Mouse (Mus musculus) erythroblast, embryonic 14.5 days (primary cell): ENCODE data around the gene Mpz. TPM values are rescaled to one million over a fixed set of nuclear protein-coding genes. Genes with fewer than 3 reads are reported as not detected.
A peak's percentile ranks its signal among the peaks of the same experiment; 100 is the strongest.
"Not testable (repeated sequence)": the region's sequence is repeated elsewhere in the genome, so short reads cannot be mapped to it uniquely, and the experiment has no call there.

Experiments
- H3K27me3 ChIP-seq: 2 replicates; pipeline ENCODE4 v1.6.1; 2012; ENCODE audit warnings: inconsistent platforms; ENCODE audit not compliant: control insufficient read depth
- H3K36me3 ChIP-seq: 2 replicates; pipeline ENCODE4 v1.6.1; 2012; ENCODE audit warnings: mild to moderate bottlenecking, inconsistent platforms; ENCODE audit not compliant: control insufficient read depth
- H3K4me1 ChIP-seq: 2 replicates; pipeline ENCODE4 v1.6.1; 2012; ENCODE audit warnings: inconsistent platforms; ENCODE audit not compliant: control insufficient read depth
- H3K4me3 ChIP-seq: replicated peaks from 2 replicates; pipeline ENCODE3; 2012; ENCODE audit warnings: moderate library complexity, mild to moderate bottlenecking, inconsistent platforms
- H3K9me3 ChIP-seq: 2 replicates; pipeline ENCODE4 v1.6.1; 2012; ENCODE audit warnings: low read length, inconsistent platforms, mixed read lengths; ENCODE audit not compliant: control insufficient read depth
- GATA1 ChIP-seq: IDR thresholded peaks from 2 replicates; pipeline ENCODE4 v1.6.1; 2012; ENCODE audit warnings: low read length, inconsistent platforms, mixed read lengths
- TAL1 ChIP-seq: IDR thresholded peaks from 3 replicates; pipeline ENCODE4 v1.6.1; 2012; ENCODE audit warnings: low read length, inconsistent platforms, mixed read lengths
- polyA plus RNA-seq: library from polyadenylated mRNA; stranded (reverse); fragments of >175 nt; gene quantifications from 2 replicates; pipeline ENCODE4 v1.2.3, GENCODE M21; 2012

Gene Mpz
- polyA plus RNA-seq, 1 experiment: not detected

GRCm38 (mm10) chr1:171121839-171122238, 28.7 kb upstream of the Mpz start:
- no peaks in the 10 kb centered on the region for H3K27me3 ChIP-seq
- H3K36me3 ChIP-seq: peaks cover 9% of the 10 kb centered on the region
- TF ChIP-seq TAL1: no peak
- TF ChIP-seq GATA1: no peak
- no peak overlapping the region for H3K4me3 ChIP-seq
- H3K9me3 ChIP-seq: no peaks in the 10 kb centered on the region
- H3K4me1 ChIP-seq: peaks cover 82% of the 10 kb centered on the region

GRCm38 (mm10) chr1:171122932-171123331, 27.6 kb upstream of the Mpz start:
- Histone ChIP-seq H3K4me3 (peak overlapping the region; percentile 14), H3K9me3 (no peaks in the 10 kb centered on the region), H3K4me1 (peaks cover 77% of the 10 kb centered on the region), H3K36me3 (peaks cover 16% of the 10 kb centered on the region), H3K27me3 (no peaks in the 10 kb centered on the region)
- TF ChIP-seq TAL1 (no peak), GATA1 (no peak)

- no peaks in the 10 kb centered on the region for H3K9me3 ChIP-seq
- H3K27me3 ChIP-seq: no peaks in the 10 kb centered on the region
- peaks cover 30% of the 10 kb centered on the region for H3K36me3 ChIP-seq
- H3K4me1 ChIP-seq: peaks cover 69% of the 10 kb centered on the region
- TF ChIP-seq TAL1: peak; percentile 86
- peak; percentile 88 for TF ChIP-seq GATA1
- peak overlapping the region; percentile 41 for H3K4me3 ChIP-seq
These were observed 26.1 kb upstream of the Mpz start for GRCm38 (mm10) chr1:171124398-171124797.

- peaks cover 27% of the 10 kb centered on the region for H3K4me1 ChIP-seq
- H3K36me3 ChIP-seq: peaks cover 67% of the 10 kb centered on the region
- TF ChIP-seq TAL1 (no peak), GATA1 (no peak)
- H3K9me3 ChIP-seq: no peaks in the 10 kb centered on the region
- H3K4me3 ChIP-seq: no peak overlapping the region
- no peaks in the 10 kb centered on the region for H3K27me3 ChIP-seq
These were observed 21.3 kb upstream of the Mpz start for GRCm38 (mm10) chr1:171129251-171129650.

- H3K9me3 ChIP-seq: no peaks in the 10 kb centered on the region
- TF ChIP-seq GATA1: no peak
- TF ChIP-seq TAL1: no peak
- H3K36me3 ChIP-seq: peaks cover 79% of the 10 kb centered on the region
- H3K27me3 ChIP-seq: no peaks in the 10 kb centered on the region
- H3K4me1 ChIP-seq: peaks cover 10% of the 10 kb centered on the region
- H3K4me3 ChIP-seq: no peak overlapping the region
These were observed 19.5 kb upstream of the Mpz start for GRCm38 (mm10) chr1:171130971-171131370.

GRCm38 (mm10) chr1:171135600-171135999, 14.9 kb upstream of the Mpz start:
- no peak overlapping the region for H3K4me3 ChIP-seq
- no peaks in the 10 kb centered on the region for H3K9me3 ChIP-seq
- H3K36me3 ChIP-seq: peaks cover 75% of the 10 kb centered on the region
- TF ChIP-seq GATA1 (no peak), TAL1 (no peak)
- no peaks in the 10 kb centered on the region for H3K27me3 ChIP-seq
- no peaks in the 10 kb centered on the region; the same call in 1 of the 2 replicates for H3K4me1 ChIP-seq

- not testable (repeated sequence) for H3K4me1 ChIP-seq, H3K27me3 ChIP-seq, H3K4me3 ChIP-seq, H3K9me3 ChIP-seq
- H3K36me3 ChIP-seq: peaks cover 81% of the 10 kb centered on the region
These were observed 12.9 kb upstream of the Mpz start for GRCm38 (mm10) chr1:171137486-171138155.

- H3K9me3 ChIP-seq, H3K4me1 ChIP-seq, H3K27me3 ChIP-seq, H3K4me3 ChIP-seq: not testable (repeated sequence)
- peaks cover 69% of the 10 kb centered on the region for H3K36me3 ChIP-seq
These were observed 7.5 kb upstream of the Mpz start for GRCm38 (mm10) chr1:171142981-171143380.

- Histone ChIP-seq H3K36me3 (peaks cover 7% of the 10 kb centered on the region), H3K4me1 (peaks cover 40% of the 10 kb centered on the region), H3K27me3 (peaks cover 12% of the 10 kb centered on the region), H3K9me3 (no peaks in the 10 kb centered on the region), H3K4me3 (peak overlapping the region; percentile 92)
- peak; percentile 21; the same call in 1 of the 2 replicates for TF ChIP-seq GATA1
- no peak for TF ChIP-seq TAL1
These were observed 404 bp downstream of the Mpz start for GRCm38 (mm10) chr1:171150838-171151391.

GRCm38 (mm10) chr1:171151966-171152365, 1.5 kb downstream of the Mpz start:
- H3K36me3 ChIP-seq: peaks cover 4% of the 10 kb centered on the region
- no peak overlapping the region for H3K4me3 ChIP-seq
- peaks cover 22% of the 10 kb centered on the region for H3K27me3 ChIP-seq
- H3K9me3 ChIP-seq: no peaks in the 10 kb centered on the region
- H3K4me1 ChIP-seq: peaks cover 40% of the 10 kb centered on the region
- TF ChIP-seq TAL1 (no peak), GATA1 (no peak)
